Mouse (Mus musculus): ENCODE results near the gene Pnpla7. TPM values are rescaled to one million over a fixed set of nuclear protein-coding genes. Genes with fewer than 3 reads are reported as not detected.

Gene Pnpla7
- total and polyA plus RNA-seq, 3 experiments: 5.2 to 38.6 (median 33.9) TPM

GRCm38 (mm10) chr2:25058926-25059325, 83.1 kb downstream of the Pnpla7 start:
- DNase-seq (ENCODE audit: low spot score): no peak
- H3K4me3 ChIP-seq (ENCODE audit: low read depth, low read length): no peak overlapping the region
- peaks cover 30% of the 10 kb centered on the region for H3K4me1 ChIP-seq (ENCODE audit: insufficient read depth, low read depth, low read length)
- H3K9me3 ChIP-seq (replicated peaks): no peaks in the 10 kb centered on the region
- no peak for ATAC-seq (ENCODE audit: extremely low read depth, insufficient number of reproducible peaks, low FRiP score, poor library complexity, severe bottlenecking)
- peaks cover 78% of the 10 kb centered on the region for H3K36me3 ChIP-seq (replicated peaks)
- TF ChIP-seq GATA2 (IDR thresholded peaks at IDR 0.05; ENCODE audit: borderline replicate concordance, low read depth, low read length) (no peak), TAL1 (conservative IDR thresholded peaks at IDR 0.05; ENCODE audit: low read depth, low read length) (no peak), POLR2AphosphoS5 (IDR thresholded peaks at IDR 0.05; ENCODE audit: insufficient replicate concordance, low read depth, low read length) (no peak), GATA1 (IDR thresholded peaks at IDR 0.05; ENCODE audit: borderline replicate concordance, low read length) (no peak), CTCF (IDR thresholded peaks at IDR 0.05; ENCODE audit: low read depth, low read length) (no peak)
- H3K27me3 ChIP-seq (ENCODE audit: insufficient read depth, low read length): no peaks in the 10 kb centered on the region; the same call in 1 of the 2 replicates

GRCm38 (mm10) chr2:25063523-25063922, 87.7 kb downstream of the Pnpla7 start:
- TF ChIP-seq POLR2AphosphoS5 (IDR thresholded peaks at IDR 0.05; ENCODE audit: insufficient replicate concordance, low read depth, low read length): no peak
- no peak for TF ChIP-seq GATA2 (IDR thresholded peaks at IDR 0.05; ENCODE audit: borderline replicate concordance, low read depth, low read length)
- TF ChIP-seq CTCF (IDR thresholded peaks at IDR 0.05; ENCODE audit: low read depth, low read length): no peak
- no peak for TF ChIP-seq TAL1 (conservative IDR thresholded peaks at IDR 0.05; ENCODE audit: low read depth, low read length)
- no peak for TF ChIP-seq GATA1 (IDR thresholded peaks at IDR 0.05; ENCODE audit: borderline replicate concordance, low read length)
- Histone ChIP-seq H3K36me3 (replicated peaks) (peaks cover 48% of the 10 kb centered on the region), H3K4me1 (ENCODE audit: insufficient read depth, low read depth, low read length) (peaks cover 12% of the 10 kb centered on the region), H3K4me3 (ENCODE audit: low read depth, low read length) (no peak overlapping the region), H3K27me3 (ENCODE audit: insufficient read depth, low read length) (peaks cover 4% of the 10 kb centered on the region), H3K9me3 (replicated peaks) (no peaks in the 10 kb centered on the region)
- no peak for DNase-seq (ENCODE audit: low spot score)
- ATAC-seq (ENCODE audit: extremely low read depth, insufficient number of reproducible peaks, low FRiP score, poor library complexity, severe bottlenecking): no peak

DNA sequence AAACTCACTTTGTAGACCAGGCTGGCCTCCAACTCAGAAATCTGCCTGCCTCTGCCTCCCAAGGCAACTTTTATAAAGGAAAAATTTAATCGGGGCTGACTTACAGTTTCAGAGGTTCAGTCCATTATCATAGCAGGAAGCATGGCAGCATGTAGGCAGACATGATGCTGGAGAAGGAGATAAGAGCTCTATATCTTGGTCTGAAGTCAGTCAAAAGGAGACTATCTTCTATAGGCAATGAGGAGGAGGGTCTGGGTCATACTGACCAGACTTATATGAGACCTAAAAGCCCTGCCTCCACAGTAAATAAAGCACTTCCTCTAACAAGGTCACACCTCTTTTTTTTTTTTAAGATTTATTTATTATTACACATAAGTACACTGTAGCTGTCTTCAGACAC, 88.5 kb downstream of the Pnpla7 start:
- Histone ChIP-seq H3K4me1 (ENCODE audit: insufficient read depth, low read depth, low read length) (peaks cover 8% of the 10 kb centered on the region), H3K27me3 (ENCODE audit: insufficient read depth, low read length) (peaks cover 4% of the 10 kb centered on the region; the same call in 1 of the 2 replicates), H3K9me3 (replicated peaks) (no peaks in the 10 kb centered on the region), H3K4me3 (ENCODE audit: low read depth, low read length) (no peak overlapping the region), H3K36me3 (replicated peaks) (peaks cover 40% of the 10 kb centered on the region)
- TF ChIP-seq POLR2AphosphoS5 (IDR thresholded peaks at IDR 0.05; ENCODE audit: insufficient replicate concordance, low read depth, low read length): no peak
- TF ChIP-seq GATA1 (IDR thresholded peaks at IDR 0.05; ENCODE audit: borderline replicate concordance, low read length): no peak
- no peak for DNase-seq (ENCODE audit: low spot score)
- ATAC-seq (ENCODE audit: extremely low read depth, insufficient number of reproducible peaks, low FRiP score, poor library complexity, severe bottlenecking): no peak; the same call in 1 of the 2 replicates

GRCm38 (mm10) chr2:25065537-25065936, 89.7 kb downstream of the Pnpla7 start:
- no peaks in the 10 kb centered on the region for H3K9me3 ChIP-seq (replicated peaks)
- TF ChIP-seq GATA2 (IDR thresholded peaks at IDR 0.05; ENCODE audit: borderline replicate concordance, low read depth, low read length): no peak
- TF ChIP-seq GATA1 (IDR thresholded peaks at IDR 0.05; ENCODE audit: borderline replicate concordance, low read length): no peak
- no peak for TF ChIP-seq CTCF (IDR thresholded peaks at IDR 0.05; ENCODE audit: low read depth, low read length)
- TF ChIP-seq POLR2AphosphoS5 (IDR thresholded peaks at IDR 0.05; ENCODE audit: insufficient replicate concordance, low read depth, low read length): no peak
- TF ChIP-seq TAL1 (conservative IDR thresholded peaks at IDR 0.05; ENCODE audit: low read depth, low read length): no peak
- ATAC-seq (ENCODE audit: extremely low read depth, insufficient number of reproducible peaks, low FRiP score, poor library complexity, severe bottlenecking) (no peak), DNase-seq (ENCODE audit: low spot score) (no peak)
- H3K4me3 ChIP-seq (ENCODE audit: low read depth, low read length): no peak overlapping the region
- H3K36me3 ChIP-seq (replicated peaks): peaks cover 27% of the 10 kb centered on the region
- peaks cover 4% of the 10 kb centered on the region; the same call in 1 of the 2 replicates for H3K27me3 ChIP-seq (ENCODE audit: insufficient read depth, low read length)
- H3K4me1 ChIP-seq (ENCODE audit: insufficient read depth, low read depth, low read length): peaks cover 8% of the 10 kb centered on the region

- Histone ChIP-seq H3K4me1 (ENCODE audit: insufficient read depth, low read depth, low read length) (no peaks in the 10 kb centered on the region), H3K4me3 (ENCODE audit: low read depth, low read length) (no peak overlapping the region), H3K27me3 (ENCODE audit: insufficient read depth, low read length) (peaks cover 4% of the 10 kb centered on the region; the same call in 1 of the 2 replicates), H3K9me3 (replicated peaks) (no peaks in the 10 kb centered on the region), H3K36me3 (replicated peaks) (peaks cover 17% of the 10 kb centered on the region)
- no peak for DNase-seq (ENCODE audit: low spot score)
- TF ChIP-seq GATA1 (IDR thresholded peaks at IDR 0.05; ENCODE audit: borderline replicate concordance, low read length) (no peak), POLR2AphosphoS5 (IDR thresholded peaks at IDR 0.05; ENCODE audit: insufficient replicate concordance, low read depth, low read length) (no peak), TAL1 (conservative IDR thresholded peaks at IDR 0.05; ENCODE audit: low read depth, low read length) (no peak), GATA2 (IDR thresholded peaks at IDR 0.05; ENCODE audit: borderline replicate concordance, low read depth, low read length) (no peak)
- ATAC-seq (ENCODE audit: extremely low read depth, insufficient number of reproducible peaks, low FRiP score, poor library complexity, severe bottlenecking): no peak
These were observed 90.7 kb downstream of the Pnpla7 start for GRCm38 (mm10) chr2:25066552-25066951.

GRCm38 (mm10) chr2:25069537-25069936, 93.7 kb downstream of the Pnpla7 start:
- ATAC-seq (ENCODE audit: extremely low read depth, insufficient number of reproducible peaks, low FRiP score, poor library complexity, severe bottlenecking) (no peak), DNase-seq (ENCODE audit: low spot score) (no peak)
- Histone ChIP-seq H3K4me3 (ENCODE audit: low read depth, low read length) (no peak overlapping the region), H3K4me1 (ENCODE audit: insufficient read depth, low read depth, low read length) (0 out of 2 replicates have a peak, but pooled peaks cover 3% of the 10 kb centered on the region), H3K36me3 (replicated peaks) (no peaks in the 10 kb centered on the region), H3K9me3 (replicated peaks) (no peaks in the 10 kb centered on the region), H3K27me3 (ENCODE audit: insufficient read depth, low read length) (peaks cover 7% of the 10 kb centered on the region)
- TF ChIP-seq POLR2AphosphoS5 (IDR thresholded peaks at IDR 0.05; ENCODE audit: insufficient replicate concordance, low read depth, low read length) (no peak), CTCF (IDR thresholded peaks at IDR 0.05; ENCODE audit: low read depth, low read length) (no peak), GATA1 (IDR thresholded peaks at IDR 0.05; ENCODE audit: borderline replicate concordance, low read length) (no peak), GATA2 (IDR thresholded peaks at IDR 0.05; ENCODE audit: borderline replicate concordance, low read depth, low read length) (no peak), TAL1 (conservative IDR thresholded peaks at IDR 0.05; ENCODE audit: low read depth, low read length) (no peak)

All from G1E (cell line).